Mouse (Mus musculus): ENCODE measurements at regions not wholly inside any gene's neighbourhood (a gene's known extent, or its start where the extent isn't known, plus 50 kb on each side); places are given as distances from the start of the nearest gene placed in this dataset.

GRCm38 (mm10) chr13:15326146-15326545, 136.9 kb upstream of the Gli3 start:
- TF ChIP-seq USF1 (IDR thresholded peaks at IDR 0.05; ENCODE audit: low read depth) = no peak
- no peak for TF ChIP-seq POLR2A (IDR thresholded peaks at IDR 0.05; ENCODE audit: insufficient read length, low read depth)
- peak in 1 of 3 experiments; percentile 7 for TF ChIP-seq MYOG (IDR thresholded peaks at IDR 0.05; ENCODE audit: control insufficient read depth in 1 of 3, insufficient read depth in 1 of 3, insufficient read length in 2 of 3, low read depth in 2 of 3)
- TF ChIP-seq MYOD1 (IDR thresholded peaks at IDR 0.05; ENCODE audit: control insufficient read depth in 1 of 3, insufficient read length in 2 of 3, low read depth in 2 of 3) = peak in 2 of 3 experiments; percentile 4 to 50
- TF ChIP-seq TCF3 (IDR thresholded peaks at IDR 0.05; ENCODE audit: insufficient read length, low read depth) = no peak
- TF ChIP-seq E2F4 (IDR thresholded peaks at IDR 0.05; ENCODE audit: insufficient read depth) = no peak
- TF ChIP-seq POLR2AphosphoS2 (IDR thresholded peaks at IDR 0.05; ENCODE audit: insufficient read length, low read depth) = no peak
- TF ChIP-seq MAX (IDR thresholded peaks at IDR 0.05; ENCODE audit: low read depth) = no peak
- no peak for TF ChIP-seq TCF12 (IDR thresholded peaks at IDR 0.05; ENCODE audit: insufficient read depth, poor library complexity, severe bottlenecking)
- TF ChIP-seq CEBPB (IDR thresholded peaks at IDR 0.05; ENCODE audit: insufficient read depth, poor library complexity, severe bottlenecking) = no peak
- TF ChIP-seq REST (IDR thresholded peaks at IDR 0.05; ENCODE audit: insufficient read depth, insufficient read length) = no peak

All from myocyte (in vitro differentiated cells).